Mouse (Mus musculus): ENCODE data around the gene Rasgrf1.

The Rasgrf1 gene

GRCm38 (mm10) chr9:89909131-89910010 lies at the start of gene Rasgrf1:
Rasgrf1 (plus strand) TSS chr9:89909908.
- DNase-seq (ENCODE audit: low spot score in 2 of 2), result peak; percentile 81 to 83

- no peak for DNase-seq (ENCODE audit: low spot score in 2 of 2)
Measured at GRCm38 (mm10) chr9:89860145-89860544, 49.6 kb upstream of the Rasgrf1 start.

DNA sequence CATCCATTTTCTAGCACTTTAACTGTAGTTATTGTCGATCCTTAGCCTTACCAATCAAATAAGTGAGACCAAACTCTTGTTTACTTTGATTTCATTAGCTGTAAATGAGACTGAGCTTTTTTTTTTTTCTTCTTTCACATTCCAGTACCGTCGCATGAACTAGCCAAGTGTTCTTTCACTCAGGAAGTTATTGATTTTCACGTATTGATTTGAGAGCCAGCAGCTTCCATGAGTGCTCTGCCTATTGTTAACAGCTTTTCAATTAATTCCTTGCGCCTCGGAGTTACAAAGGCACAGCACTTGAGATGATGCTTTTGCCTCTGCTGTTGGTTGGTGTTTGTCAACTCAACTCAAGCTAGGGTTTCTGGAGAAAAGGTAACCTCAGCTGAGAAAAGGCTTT lies 49.1 kb upstream of the Rasgrf1 start:
- DNase-seq (ENCODE audit: low spot score in 2 of 2), result no peak

GRCm38 (mm10) chr9:89867141-89867540 lies 42.6 kb upstream of the Rasgrf1 start:
- no peak for DNase-seq (ENCODE audit: low spot score in 2 of 2)

DNA sequence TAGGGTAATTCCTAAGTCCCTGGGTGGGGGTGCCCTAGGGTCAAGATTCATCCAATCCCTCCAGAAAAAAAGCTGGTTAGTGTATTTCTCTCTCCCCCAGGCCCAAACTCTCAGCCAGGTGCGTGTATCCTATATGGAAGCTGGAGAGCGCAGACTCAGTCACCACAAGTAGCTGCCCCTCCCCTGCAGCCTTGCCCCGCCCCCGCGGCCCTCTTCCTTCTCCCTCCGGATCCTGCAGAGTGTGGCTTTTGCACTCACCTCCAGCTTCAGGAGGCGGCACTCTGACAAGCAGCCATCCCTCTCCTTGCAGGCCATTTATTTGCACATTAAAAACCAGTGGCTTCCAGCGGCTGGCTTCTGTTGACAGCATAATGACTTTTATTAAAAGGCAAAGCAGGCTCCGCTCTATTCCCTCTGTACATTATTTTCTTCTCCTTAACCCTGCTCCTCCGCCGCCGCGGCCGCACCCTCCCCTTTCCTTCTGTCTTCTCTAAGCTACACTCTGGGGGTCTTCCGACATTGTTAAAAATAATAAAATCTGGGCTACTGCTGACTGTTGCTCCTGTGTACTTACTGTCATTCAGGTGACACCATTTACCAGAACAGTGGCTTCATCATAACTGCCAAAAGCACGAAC lies 41.5 kb upstream of the Rasgrf1 start:
- DNase-seq (ENCODE audit: low spot score in 2 of 2), result no peak

DNA sequence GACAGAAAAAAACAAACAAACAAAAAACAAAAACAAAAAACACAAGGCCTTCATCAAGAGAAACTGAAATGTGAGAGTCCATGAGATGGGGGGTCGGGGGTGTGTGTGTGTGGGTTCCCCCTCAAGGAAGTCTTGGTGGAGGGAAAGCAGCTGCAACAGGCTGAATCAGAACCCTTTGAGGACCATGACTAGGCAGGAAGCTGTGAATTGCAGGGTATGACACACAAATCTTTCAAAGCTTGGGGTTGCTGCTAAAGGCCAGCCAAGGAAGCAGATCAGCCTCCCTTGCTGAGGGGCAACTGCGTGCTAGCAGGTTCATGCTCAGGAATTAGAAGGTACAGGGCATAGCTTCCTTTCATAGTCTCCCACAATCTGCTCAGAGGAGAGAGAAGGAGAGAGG lies 40.1 kb upstream of the Rasgrf1 start:
- DNase-seq (ENCODE audit: low spot score in 2 of 2), result no peak

- DNase-seq (ENCODE audit: low spot score in 2 of 2), result no peak
Measured at GRCm38 (mm10) chr9:89870531-89871150, 39.1 kb upstream of the Rasgrf1 start.

GRCm38 (mm10) chr9:89872137-89872536 lies 37.6 kb upstream of the Rasgrf1 start:
- peak; percentile 63 to 80 for DNase-seq (ENCODE audit: low spot score in 2 of 2)

DNA sequence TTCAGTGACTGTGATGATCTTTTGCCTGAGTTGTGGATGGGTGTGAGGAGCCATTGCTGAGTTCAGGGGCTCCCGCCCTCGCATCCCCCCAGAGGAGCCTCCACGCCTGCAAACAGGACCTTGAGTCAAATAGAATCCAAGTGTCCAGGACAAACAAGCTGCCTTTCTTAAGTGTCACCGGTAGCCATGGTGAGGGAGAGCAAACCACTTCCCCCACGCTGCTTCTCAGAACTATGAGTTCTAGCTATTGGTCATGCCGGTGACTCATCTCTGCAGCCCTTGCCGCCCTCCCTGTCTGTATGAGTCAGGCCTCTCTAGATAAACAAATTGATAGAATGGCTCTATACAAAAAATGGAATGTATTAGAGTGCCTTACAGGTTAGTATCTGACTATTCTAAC lies 35.3 kb upstream of the Rasgrf1 start:
- no peak for DNase-seq (ENCODE audit: low spot score in 2 of 2)

GRCm38 (mm10) chr9:89875551-89875950 lies 34.2 kb upstream of the Rasgrf1 start:
- DNase-seq (ENCODE audit: low spot score in 2 of 2), result no peak

DNA sequence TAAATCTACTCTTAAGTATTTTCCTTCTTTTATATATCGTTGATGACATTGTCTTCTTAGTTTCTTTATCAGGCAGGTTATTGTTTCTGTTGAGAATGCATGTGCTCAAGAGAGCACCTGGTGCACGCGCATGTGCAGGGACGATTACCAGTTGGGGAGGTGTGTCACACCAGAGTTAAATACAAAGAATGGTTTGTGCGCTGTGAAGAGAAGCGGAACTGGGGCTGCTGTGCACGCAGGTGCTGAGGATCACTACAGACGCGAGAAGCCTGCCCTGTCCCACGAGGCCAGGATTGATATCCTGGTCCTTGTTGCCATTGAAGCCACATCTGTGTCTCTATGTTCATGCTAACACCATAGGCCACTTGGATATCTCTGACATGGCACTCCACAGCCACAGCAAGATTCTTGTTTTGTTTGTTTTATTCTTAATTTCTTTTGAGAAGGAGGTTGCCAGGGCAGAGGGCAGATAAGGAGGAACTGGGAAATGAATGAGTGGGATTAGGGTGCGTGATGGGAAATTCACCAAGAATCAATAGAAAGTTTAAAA lies 31.2 kb upstream of the Rasgrf1 start:
- DNase-seq (ENCODE audit: low spot score in 2 of 2), result no peak

GRCm38 (mm10) chr9:89879574-89879973 lies 30.1 kb upstream of the Rasgrf1 start:
- DNase-seq (ENCODE audit: low spot score in 2 of 2), result no peak

DNA sequence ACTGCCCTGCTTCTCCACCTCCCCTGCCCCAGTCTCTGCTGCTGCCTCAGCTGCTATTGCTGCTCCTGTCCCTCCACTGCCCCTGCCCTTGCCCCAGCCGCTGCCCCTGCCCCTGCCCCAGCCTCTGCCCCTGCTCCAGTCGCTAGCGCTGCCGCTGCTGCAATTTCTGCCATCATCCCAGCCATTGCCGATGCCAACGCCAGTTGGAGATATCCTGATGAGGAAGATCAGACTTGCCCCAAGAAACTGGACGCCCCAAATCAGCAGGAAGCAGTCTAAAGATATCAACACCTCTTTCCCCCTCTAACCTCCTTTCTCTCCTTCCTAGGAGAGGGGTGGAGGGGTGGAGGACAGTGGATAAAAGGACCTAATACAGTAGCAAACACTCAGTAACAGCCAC lies 28.2 kb upstream of the Rasgrf1 start:
- DNase-seq (ENCODE audit: low spot score in 2 of 2), result no peak

- DNase-seq (ENCODE audit: low spot score in 2 of 2), result no peak
Measured at GRCm38 (mm10) chr9:89882583-89882982, 27.1 kb upstream of the Rasgrf1 start.

DNA sequence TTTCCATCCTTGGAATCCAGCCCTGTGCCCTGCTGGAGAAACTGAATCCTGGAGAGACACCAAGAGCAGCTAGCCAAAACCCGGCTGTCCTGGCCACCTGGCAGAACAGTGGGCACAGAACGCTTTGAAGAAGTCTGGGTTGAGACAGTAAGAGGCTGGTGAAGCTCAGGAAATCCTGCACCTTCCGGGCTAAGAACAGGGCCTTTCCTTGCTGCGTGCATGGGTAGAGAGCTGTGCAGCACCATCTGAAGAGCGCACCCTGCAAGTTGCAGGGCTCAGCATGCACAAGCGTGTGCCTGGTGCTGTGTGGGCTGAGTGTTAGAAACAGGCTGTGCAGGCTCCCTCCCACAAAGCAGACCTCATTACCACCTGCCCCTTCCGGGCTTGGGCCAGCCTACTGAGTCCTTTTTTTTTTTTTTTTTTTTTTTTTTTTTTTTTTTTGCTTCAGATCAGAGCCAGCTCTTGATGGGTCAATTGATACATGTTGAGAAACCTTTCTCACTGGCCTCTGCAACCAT lies 23.9 kb upstream of the Rasgrf1 start:
- DNase-seq (ENCODE audit: low spot score in 2 of 2), result no peak

DNA sequence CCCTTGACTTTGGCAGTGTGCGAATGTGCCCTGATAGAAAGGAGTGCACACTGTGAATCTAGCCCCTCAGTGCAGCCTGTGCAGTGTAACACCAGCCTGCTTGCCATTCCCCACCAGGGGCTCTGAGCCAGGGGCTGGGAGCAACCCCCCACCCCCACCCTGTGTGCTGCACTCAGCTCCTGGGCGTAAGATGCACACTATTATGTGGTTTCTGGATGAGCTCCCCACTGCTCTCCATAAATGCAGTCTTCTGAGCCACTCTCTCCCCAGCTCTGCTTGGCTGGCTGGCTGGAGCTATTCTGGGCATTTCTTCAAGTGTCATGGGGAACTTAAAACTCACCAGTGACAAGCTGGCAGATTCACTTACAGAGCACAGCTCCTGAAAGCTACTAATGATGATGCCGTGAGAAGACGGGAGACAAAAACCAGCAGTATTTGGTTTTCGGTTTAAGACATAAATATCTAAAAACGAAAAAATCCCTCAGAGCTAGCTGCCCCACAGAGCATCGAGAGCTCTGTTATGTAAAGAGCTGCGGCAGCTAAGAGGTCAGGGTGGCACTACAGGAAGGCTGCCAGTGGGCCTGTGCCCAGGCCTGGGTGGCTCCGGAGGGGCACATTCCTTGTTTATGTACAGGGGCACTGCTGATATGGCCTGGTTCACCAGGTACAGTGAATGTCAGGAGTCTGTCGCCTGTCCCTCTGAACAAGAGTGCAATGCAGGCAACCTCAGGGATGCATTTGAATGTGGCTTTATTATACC lies 18.0 kb upstream of the Rasgrf1 start:
- DNase-seq (ENCODE audit: low spot score in 2 of 2), result peak; percentile 60 to 63

DNA sequence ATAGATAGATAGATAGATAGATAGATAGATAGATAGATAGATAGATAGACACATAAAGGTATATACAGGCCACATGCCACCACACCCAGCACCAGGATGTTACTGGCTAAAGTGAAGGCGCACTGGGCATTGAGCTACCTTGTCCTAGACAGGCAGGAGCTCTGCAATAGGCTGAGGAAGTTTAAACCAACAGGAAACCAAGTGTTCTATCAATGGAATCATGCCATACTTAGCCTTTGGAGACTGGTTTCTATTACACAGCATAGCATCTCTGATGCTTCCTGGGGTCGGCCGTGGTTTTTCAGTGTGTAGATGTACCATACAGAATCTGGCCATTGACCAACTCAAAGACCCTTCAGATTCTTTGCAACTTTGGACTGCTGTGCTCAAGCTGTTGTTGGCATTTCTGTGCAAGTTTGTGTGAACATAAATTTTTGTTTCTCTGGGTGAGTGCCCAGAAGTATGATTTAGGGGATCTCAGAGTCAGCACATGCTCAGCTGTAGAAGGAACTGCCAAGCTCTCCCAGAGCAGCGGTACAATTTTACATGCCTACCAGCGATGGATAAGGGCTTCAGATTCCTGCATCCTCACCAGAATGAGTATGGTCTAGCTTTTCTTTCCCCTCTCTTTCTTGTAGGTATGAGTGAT lies 17.0 kb upstream of the Rasgrf1 start:
- no peak for DNase-seq (ENCODE audit: low spot score in 2 of 2)

DNA sequence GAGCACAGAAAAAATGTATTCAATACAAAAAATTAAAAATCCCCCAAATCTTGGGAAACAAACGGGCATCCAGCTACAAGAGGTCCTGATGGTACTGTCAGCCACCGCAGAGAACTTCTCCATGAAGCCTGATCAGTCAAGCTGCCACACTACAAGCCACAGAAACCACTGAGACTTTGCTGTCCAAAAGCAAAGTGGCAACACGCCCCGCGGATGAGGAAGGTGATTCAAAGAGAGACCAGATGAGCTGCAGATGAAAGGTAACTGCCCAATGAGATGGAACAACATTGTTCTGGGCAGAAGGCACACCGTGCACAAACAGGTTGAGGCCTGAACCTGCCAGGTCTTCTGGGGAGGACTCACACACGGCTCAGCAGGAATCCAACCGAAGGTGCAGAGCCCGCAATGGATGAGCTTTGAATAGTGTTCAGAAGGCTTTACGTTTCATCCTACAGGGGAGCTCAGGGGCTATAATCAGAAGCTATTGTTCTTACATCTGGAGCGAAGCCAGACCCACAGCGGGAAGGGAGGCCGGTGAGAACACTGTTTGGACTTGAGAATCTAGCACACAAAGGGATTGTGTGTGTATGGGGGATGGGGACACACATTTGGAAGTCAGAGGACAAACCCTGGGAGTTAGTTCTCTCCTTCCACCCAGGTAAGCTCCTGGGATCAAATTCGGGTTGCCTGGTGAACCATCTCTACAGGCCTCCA lies 9.4 kb upstream of the Rasgrf1 start:
- DNase-seq (ENCODE audit: low spot score in 2 of 2), result peak in 1 of 2 experiments; percentile 19

DNA sequence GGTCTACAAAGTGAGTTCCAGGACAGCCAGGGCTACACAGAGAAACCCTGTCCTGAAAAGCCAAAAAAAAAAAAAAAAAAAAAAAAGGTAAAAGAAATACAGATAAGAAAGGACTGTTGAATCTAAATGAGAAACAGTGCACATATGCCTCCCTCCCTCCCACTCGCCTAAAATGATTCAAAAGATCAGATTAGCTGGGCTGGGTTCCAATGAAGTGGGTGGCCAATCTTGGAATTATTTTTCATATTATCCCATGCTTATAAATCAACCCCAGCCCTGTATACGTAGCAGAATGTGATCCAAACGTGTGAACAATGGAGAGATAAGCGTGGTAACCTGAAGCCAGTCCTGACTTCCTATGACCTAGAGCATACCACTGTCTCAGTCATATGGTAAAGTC lies 8.5 kb upstream of the Rasgrf1 start:
- DNase-seq (ENCODE audit: low spot score in 2 of 2), result no peak

DNA sequence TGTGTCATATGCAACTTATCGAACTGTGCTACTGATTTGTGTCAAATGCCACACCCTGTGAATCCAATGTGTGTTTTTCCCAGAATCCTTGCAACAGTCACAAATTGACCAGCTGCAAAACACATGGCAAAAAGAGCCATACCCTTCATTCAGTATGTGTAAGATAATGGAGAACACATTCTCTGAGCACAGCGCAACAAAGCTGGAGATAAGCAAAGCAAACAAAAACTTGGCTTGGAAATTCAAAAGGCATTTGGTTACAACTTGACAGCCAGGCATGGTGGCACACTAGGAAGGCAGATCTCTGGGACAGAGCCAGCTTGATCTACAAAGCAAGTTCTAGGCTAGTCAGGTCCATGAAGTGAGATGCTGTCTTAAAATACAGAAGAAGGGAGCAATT lies 6.9 kb upstream of the Rasgrf1 start:
- DNase-seq (ENCODE audit: low spot score in 2 of 2), result no peak
